Mouse (Mus musculus): ENCODE measurements at regions not wholly inside any gene's neighbourhood (a gene's known extent, or its start where the extent isn't known, plus 50 kb on each side); places are given as distances from the start of the nearest gene placed in this dataset.

DNA sequence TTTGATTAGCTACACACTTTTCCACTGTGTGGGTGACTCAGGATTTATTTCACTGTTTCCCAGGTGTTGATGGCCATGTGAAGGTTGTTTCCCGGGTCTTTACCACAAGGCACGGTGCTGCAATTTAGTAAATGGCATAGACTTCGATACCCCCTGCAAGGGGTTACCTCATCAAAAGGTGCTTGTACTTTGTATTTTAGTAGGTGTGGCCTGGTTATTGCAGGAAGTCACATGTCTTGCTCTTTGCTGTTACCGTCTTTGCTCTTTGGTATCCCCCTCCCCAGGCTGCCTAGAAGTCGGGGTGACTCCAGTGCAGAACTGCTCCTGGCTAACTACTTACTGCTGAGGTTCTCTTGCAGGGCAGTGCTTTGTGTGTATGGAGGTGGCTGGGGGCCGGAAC, 74.8 kb upstream of the Bod1 start:
- peak overlapping the region; percentile 29; the same call in 1 of the 2 replicates for H3K27ac ChIP-seq (ENCODE audit: control insufficient read depth, insufficient read depth, low read length)
- H3K36me3 ChIP-seq (ENCODE audit: control insufficient read depth, insufficient read depth, low read length) = no peaks in the 10 kb centered on the region
- peaks cover 14% of the 10 kb centered on the region for H3K4me1 ChIP-seq (replicated peaks; ENCODE audit: control insufficient read depth, insufficient read depth, low read length)
- no peak for TF ChIP-seq POLR2A (IDR thresholded peaks at IDR 0.05; ENCODE audit: control insufficient read depth, extremely low read depth, insufficient read depth, low read length, poor library complexity)
- no peak for TF ChIP-seq CTCF (IDR thresholded peaks at IDR 0.05; ENCODE audit: borderline replicate concordance, control insufficient read depth, extremely low read depth, insufficient read depth, low read length, poor library complexity)
- H3K4me3 ChIP-seq (ENCODE audit: control insufficient read depth, insufficient read depth, low read length) = no peak overlapping the region
- 32% methylated on average over 6 of the region's 6 CpGs for WGBS
- DNase-seq = peak; percentile 9
- no peaks in the 10 kb centered on the region for H3K27me3 ChIP-seq (ENCODE audit: control insufficient read depth, insufficient read depth, low read length)

DNA sequence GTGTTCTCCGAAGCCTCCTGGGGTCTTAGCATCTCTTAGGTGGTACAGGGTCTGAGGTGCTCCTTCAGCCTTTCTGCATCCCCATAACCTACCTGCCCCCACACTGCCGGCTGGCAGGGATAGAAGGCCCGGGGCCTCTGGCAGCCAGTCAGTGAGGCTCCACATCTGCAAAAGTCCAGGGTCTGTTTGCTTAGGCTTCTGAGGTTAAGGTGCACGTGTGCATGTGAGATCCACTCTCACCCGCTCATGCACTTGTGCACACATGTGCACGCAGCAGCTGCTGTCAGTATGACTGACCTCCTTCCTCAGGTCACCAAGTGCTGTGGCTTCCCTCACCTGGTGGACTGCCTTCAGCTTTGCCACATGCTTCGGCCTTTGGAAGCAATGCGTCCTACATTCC, 75.3 kb upstream of the Bod1 start:
- peak overlapping the region; percentile 29; the same call in 1 of the 2 replicates for H3K27ac ChIP-seq (ENCODE audit: control insufficient read depth, insufficient read depth, low read length)
- WGBS = 90% methylated on average over 8 of the region's 8 CpGs
- no peaks in the 10 kb centered on the region for H3K36me3 ChIP-seq (ENCODE audit: control insufficient read depth, insufficient read depth, low read length)
- no peaks in the 10 kb centered on the region for H3K27me3 ChIP-seq (ENCODE audit: control insufficient read depth, insufficient read depth, low read length)
- no peak for DNase-seq
- peaks cover 14% of the 10 kb centered on the region for H3K4me1 ChIP-seq (replicated peaks; ENCODE audit: control insufficient read depth, insufficient read depth, low read length)
- no peak overlapping the region for H3K4me3 ChIP-seq (ENCODE audit: control insufficient read depth, insufficient read depth, low read length)
- no peak for TF ChIP-seq POLR2A (IDR thresholded peaks at IDR 0.05; ENCODE audit: control insufficient read depth, extremely low read depth, insufficient read depth, low read length, poor library complexity)
- no peak for TF ChIP-seq CTCF (IDR thresholded peaks at IDR 0.05; ENCODE audit: borderline replicate concordance, control insufficient read depth, extremely low read depth, insufficient read depth, low read length, poor library complexity)

DNA sequence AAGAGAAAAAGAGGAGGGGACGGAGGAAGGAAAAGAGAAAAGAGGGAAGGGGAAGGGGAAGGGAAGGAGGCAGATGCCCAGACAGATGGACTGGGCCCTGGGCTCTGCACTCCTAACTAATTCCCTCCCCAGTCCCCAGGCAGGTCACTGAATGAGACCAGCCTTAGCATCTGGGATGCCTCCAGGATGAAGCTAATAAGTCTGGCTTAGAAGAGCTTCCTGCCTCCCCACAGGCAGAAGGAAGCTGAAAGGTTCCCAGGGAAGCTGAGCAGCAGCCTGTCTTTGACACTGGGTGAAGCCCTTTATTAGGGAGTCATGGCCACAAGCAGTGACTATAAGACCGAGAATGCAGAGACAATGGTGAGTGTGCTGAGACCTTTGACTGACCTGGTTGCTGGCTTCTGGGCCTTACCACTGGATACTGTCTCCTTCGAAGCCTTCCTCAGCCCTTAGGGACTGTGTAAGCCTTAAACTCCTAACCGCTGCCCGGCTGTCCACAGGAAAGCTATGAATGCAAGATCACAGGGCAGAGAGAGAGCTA, 76.7 kb upstream of the Bod1 start:
- Histone ChIP-seq H3K4me1 (replicated peaks; ENCODE audit: control insufficient read depth, insufficient read depth, low read length) (peaks cover 14% of the 10 kb centered on the region), H3K27ac (ENCODE audit: control insufficient read depth, insufficient read depth, low read length) (no peak overlapping the region), H3K27me3 (ENCODE audit: control insufficient read depth, insufficient read depth, low read length) (no peaks in the 10 kb centered on the region), H3K4me3 (ENCODE audit: control insufficient read depth, insufficient read depth, low read length) (no peak overlapping the region), H3K36me3 (ENCODE audit: control insufficient read depth, insufficient read depth, low read length) (no peaks in the 10 kb centered on the region)
- TF ChIP-seq POLR2A (IDR thresholded peaks at IDR 0.05; ENCODE audit: control insufficient read depth, extremely low read depth, insufficient read depth, low read length, poor library complexity) = no peak
- TF ChIP-seq CTCF (IDR thresholded peaks at IDR 0.05; ENCODE audit: borderline replicate concordance, control insufficient read depth, extremely low read depth, insufficient read depth, low read length, poor library complexity) = no peak
- WGBS = 95% methylated on average over 5 of the region's 5 CpGs
- DNase-seq = no peak

DNA sequence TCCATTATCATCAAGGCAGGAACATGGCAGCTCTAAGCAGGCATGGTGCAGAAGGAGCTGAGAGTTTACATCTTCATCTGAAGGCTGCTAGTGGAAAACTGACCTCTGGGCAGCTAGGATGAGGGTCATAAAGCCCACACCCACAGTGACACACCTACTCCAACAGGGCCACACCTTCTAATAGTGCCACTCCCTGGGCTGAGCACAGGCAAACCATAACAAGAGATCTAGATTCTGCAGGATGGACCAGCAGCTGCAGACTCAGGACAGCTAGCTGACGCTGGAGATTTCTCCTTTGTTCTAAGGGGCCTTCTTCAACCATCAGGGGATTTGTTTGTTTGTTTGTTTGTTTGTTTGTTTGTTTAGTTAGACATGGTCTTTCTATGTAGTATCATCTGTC, 79.6 kb upstream of the Bod1 start:
- no peak overlapping the region for H3K27ac ChIP-seq (ENCODE audit: control insufficient read depth, insufficient read depth, low read length)
- TF ChIP-seq POLR2A (IDR thresholded peaks at IDR 0.05; ENCODE audit: control insufficient read depth, extremely low read depth, insufficient read depth, low read length, poor library complexity) (no peak), CTCF (IDR thresholded peaks at IDR 0.05; ENCODE audit: borderline replicate concordance, control insufficient read depth, extremely low read depth, insufficient read depth, low read length, poor library complexity) (no peak)
- no peak overlapping the region for H3K4me3 ChIP-seq (ENCODE audit: control insufficient read depth, insufficient read depth, low read length)
- DNase-seq = no peak
- H3K27me3 ChIP-seq (ENCODE audit: control insufficient read depth, insufficient read depth, low read length) = no peaks in the 10 kb centered on the region
- H3K36me3 ChIP-seq (ENCODE audit: control insufficient read depth, insufficient read depth, low read length) = no peaks in the 10 kb centered on the region
- H3K4me1 ChIP-seq (replicated peaks; ENCODE audit: control insufficient read depth, insufficient read depth, low read length) = peaks cover 12% of the 10 kb centered on the region
- WGBS = 100% methylated on average over 1 of the region's 1 CpGs

DNA sequence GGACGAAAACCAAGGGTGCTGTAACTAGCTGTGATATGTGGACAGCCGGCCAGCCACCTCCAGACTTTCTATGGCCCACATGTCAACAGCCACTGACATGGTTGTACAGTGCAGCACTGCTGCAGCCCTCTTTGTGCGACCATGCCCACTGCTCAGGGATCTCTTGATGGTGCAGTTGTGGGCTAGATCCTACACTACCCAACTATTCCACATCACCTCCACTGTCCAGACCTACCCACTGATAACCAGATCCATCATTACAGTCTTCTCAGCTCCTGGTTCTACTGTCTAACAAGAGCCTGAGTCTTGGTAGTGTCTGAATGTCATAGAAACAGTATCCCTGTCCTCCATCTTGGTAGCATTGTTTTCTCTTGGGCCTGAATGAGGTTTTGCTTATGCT, 81.5 kb upstream of the Bod1 start:
- WGBS = 98% methylated on average over 3 of the region's 3 CpGs
- no peak overlapping the region for H3K4me3 ChIP-seq (ENCODE audit: control insufficient read depth, insufficient read depth, low read length)
- no peaks in the 10 kb centered on the region for H3K36me3 ChIP-seq (ENCODE audit: control insufficient read depth, insufficient read depth, low read length)
- H3K4me1 ChIP-seq (replicated peaks; ENCODE audit: control insufficient read depth, insufficient read depth, low read length) = 0 out of 2 replicates have a peak, but pooled peaks cover under 1% of the 10 kb centered on the region
- no peak overlapping the region for H3K27ac ChIP-seq (ENCODE audit: control insufficient read depth, insufficient read depth, low read length)
- TF ChIP-seq POLR2A (IDR thresholded peaks at IDR 0.05; ENCODE audit: control insufficient read depth, extremely low read depth, insufficient read depth, low read length, poor library complexity) = no peak
- TF ChIP-seq CTCF (IDR thresholded peaks at IDR 0.05; ENCODE audit: borderline replicate concordance, control insufficient read depth, extremely low read depth, insufficient read depth, low read length, poor library complexity) = no peak
- no peak for DNase-seq
- H3K27me3 ChIP-seq (ENCODE audit: control insufficient read depth, insufficient read depth, low read length) = no peaks in the 10 kb centered on the region

DNA sequence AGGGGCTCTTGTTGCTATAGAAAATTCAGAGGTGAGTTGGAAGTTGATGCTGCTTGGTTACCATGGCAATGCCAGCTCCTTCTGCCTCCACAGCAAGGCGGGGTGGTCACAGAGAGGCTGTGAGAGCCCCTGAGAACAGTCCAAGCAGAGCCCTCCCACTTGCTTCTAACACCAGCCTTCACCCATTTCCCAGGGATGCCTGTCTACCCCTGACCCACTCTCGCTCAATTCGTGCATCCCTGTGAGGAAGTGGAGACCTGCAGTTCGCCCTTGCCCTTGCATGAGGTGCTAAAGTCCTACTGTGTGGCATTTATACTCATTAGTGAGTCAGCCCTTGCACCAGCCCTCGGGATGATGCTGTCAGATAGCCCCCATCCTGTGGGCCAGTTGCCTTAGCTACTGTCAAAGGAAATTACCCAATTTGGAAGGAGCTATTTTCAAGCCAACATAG, 82.1 kb upstream of the Bod1 start:
- Histone ChIP-seq H3K4me3 (ENCODE audit: control insufficient read depth, insufficient read depth, low read length) (no peak overlapping the region), H3K27ac (ENCODE audit: control insufficient read depth, insufficient read depth, low read length) (no peak overlapping the region), H3K36me3 (ENCODE audit: control insufficient read depth, insufficient read depth, low read length) (no peaks in the 10 kb centered on the region), H3K4me1 (replicated peaks; ENCODE audit: control insufficient read depth, insufficient read depth, low read length) (no peaks in the 10 kb centered on the region), H3K27me3 (ENCODE audit: control insufficient read depth, insufficient read depth, low read length) (no peaks in the 10 kb centered on the region)
- 79% methylated on average over 5 of the region's 5 CpGs for WGBS
- TF ChIP-seq POLR2A (IDR thresholded peaks at IDR 0.05; ENCODE audit: control insufficient read depth, extremely low read depth, insufficient read depth, low read length, poor library complexity) (no peak), CTCF (IDR thresholded peaks at IDR 0.05; ENCODE audit: borderline replicate concordance, control insufficient read depth, extremely low read depth, insufficient read depth, low read length, poor library complexity) (no peak)
- no peak for DNase-seq

DNA sequence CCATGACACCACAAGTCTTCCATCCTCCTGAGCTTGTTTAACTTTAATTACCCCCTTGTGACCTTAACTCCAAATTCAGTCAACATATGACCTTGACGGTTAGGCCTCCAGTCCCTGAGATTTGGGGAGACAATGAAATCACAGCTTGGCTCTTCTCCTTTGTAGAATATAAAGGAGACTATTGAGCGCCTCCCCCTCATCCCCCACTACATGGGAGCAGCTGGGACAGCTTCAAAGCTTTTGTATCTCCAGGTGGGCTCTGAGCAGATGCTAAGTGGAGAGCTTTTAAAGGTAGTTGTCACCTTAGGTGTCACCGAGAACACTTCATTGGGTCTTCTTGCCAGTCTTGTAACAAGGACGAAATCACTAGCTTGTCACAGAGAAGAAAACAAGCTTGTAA, 82.7 kb upstream of the Bod1 start:
- no peak for DNase-seq
- 94% methylated on average over 4 of the region's 4 CpGs for WGBS

More for the DNA sequence above, 82.7 kb upstream of the Bod1 start:
- TF ChIP-seq POLR2A (IDR thresholded peaks at IDR 0.05; ENCODE audit: control insufficient read depth, extremely low read depth, insufficient read depth, low read length, poor library complexity) (no peak), CTCF (IDR thresholded peaks at IDR 0.05; ENCODE audit: borderline replicate concordance, control insufficient read depth, extremely low read depth, insufficient read depth, low read length, poor library complexity) (no peak)
- no peak overlapping the region for H3K27ac ChIP-seq (ENCODE audit: control insufficient read depth, insufficient read depth, low read length)
- H3K36me3 ChIP-seq (ENCODE audit: control insufficient read depth, insufficient read depth, low read length) = no peaks in the 10 kb centered on the region
- H3K4me3 ChIP-seq (ENCODE audit: control insufficient read depth, insufficient read depth, low read length) = no peak overlapping the region
- no peaks in the 10 kb centered on the region for H3K27me3 ChIP-seq (ENCODE audit: control insufficient read depth, insufficient read depth, low read length)
- H3K4me1 ChIP-seq (replicated peaks; ENCODE audit: control insufficient read depth, insufficient read depth, low read length) = peaks cover 5% of the 10 kb centered on the region
